Mouse (Mus musculus): ENCODE results near the gene Gm10837. TPM values are rescaled to one million over a fixed set of nuclear protein-coding genes. Genes with fewer than 3 reads are reported as not detected.

The Gm10837 gene
- total RNA-seq, 2 experiments from 2014 or later, result not detected

GRCm38 (mm10) chr14:122479461-122480109 lies 10.8 kb upstream of the Gm10837 start:
- peak in 1 of 2 experiments; percentile 31 for DNase-seq

GRCm38 (mm10) chr14:122480355-122480754 lies 10.0 kb upstream of the Gm10837 start:
- no peak for DNase-seq

- no peak for DNase-seq
Measured at GRCm38 (mm10) chr14:122481181-122481580, 9.2 kb upstream of the Gm10837 start.

GRCm38 (mm10) chr14:122482081-122483023 lies 8.0 kb upstream of the Gm10837 start:
- no peak for DNase-seq

GRCm38 (mm10) chr14:122483024-122483385 lies 7.4 kb upstream of the Gm10837 start:
- DNase-seq, result peak in 1 of 2 experiments; percentile 8

- peak in 1 of 2 experiments; percentile 2 for DNase-seq
Measured at GRCm38 (mm10) chr14:122483556-122484421, 6.6 kb upstream of the Gm10837 start.

- no peak for DNase-seq
Measured at GRCm38 (mm10) chr14:122484458-122484843, 5.9 kb upstream of the Gm10837 start.

- peak in 1 of 2 experiments; percentile 4 for DNase-seq
Measured at GRCm38 (mm10) chr14:122484844-122485551, 5.4 kb upstream of the Gm10837 start.

- peak in 1 of 2 experiments; percentile 17 for DNase-seq
Measured at GRCm38 (mm10) chr14:122485635-122486181, 4.7 kb upstream of the Gm10837 start.

GRCm38 (mm10) chr14:122486611-122487010 lies 3.8 kb upstream of the Gm10837 start:
- peak in 1 of 2 experiments; percentile 6 for DNase-seq

- DNase-seq, result no peak
Measured at GRCm38 (mm10) chr14:122487366-122487765, 3.0 kb upstream of the Gm10837 start.

GRCm38 (mm10) chr14:122489041-122489440 lies 1.3 kb upstream of the Gm10837 start:
- DNase-seq, result peak in 1 of 2 experiments; percentile 38

- DNase-seq, result peak in 1 of 2 experiments; percentile 36
Measured at GRCm38 (mm10) chr14:122489686-122490414, 536 bp upstream of the Gm10837 start.

GRCm38 (mm10) chr14:122491521-122491920 lies 1.1 kb downstream of the Gm10837 start:
- no peak for DNase-seq

- DNase-seq, result no peak
Measured at GRCm38 (mm10) chr14:122492015-122492414, 1.6 kb downstream of the Gm10837 start.

GRCm38 (mm10) chr14:122509058-122509457 lies 18.7 kb downstream of the Gm10837 start:
- peak in 1 of 2 experiments; percentile 13 for DNase-seq

GRCm38 (mm10) chr14:122511519-122511918 lies 21.1 kb downstream of the Gm10837 start:
- no peak for DNase-seq

GRCm38 (mm10) chr14:122513511-122514036 lies 23.2 kb downstream of the Gm10837 start:
- no peak for DNase-seq

GRCm38 (mm10) chr14:122528475-122528874 lies 38.1 kb downstream of the Gm10837 start:
- DNase-seq, result no peak

Data from heart, adult 18-20 months (tissue).